Mouse (Mus musculus) neural tube, embryonic 11.5 days (tissue): ENCODE measurements at regions not wholly inside any gene's neighbourhood (a gene's known extent, or its start where the extent isn't known, plus 50 kb on each side); places are given as distances from the start of the nearest gene placed in this dataset.

Experiments
- ATAC-seq: fragments of 200-750 bp; cut with Nextera tagmentation; 2 replicates; pipeline ENCODE4 v1.8.0; 2017; ENCODE audit warnings: moderate number of reproducible peaks, mild to moderate bottlenecking, moderate TSS enrichment, moderate library complexity; ENCODE audit not compliant: insufficient read depth, low FRiP score, low TSS enrichment
- DNase-seq: peaks from one replicate; pipeline ENCODE4 v3.0.0-alpha.2; 2015; ENCODE audit warnings: low spot score
- H3K27ac ChIP-seq: fragments of 300-500 bp; sonication (generic); 2 replicates; pipeline ENCODE4 v1.5.1; 2014; ENCODE audit warnings: low read depth, mild to moderate bottlenecking, low read length
- H3K27me3 ChIP-seq: fragments of 300-500 bp; sonication (generic); 2 replicates; pipeline ENCODE4 v1.6.1; 2014; ENCODE audit warnings: mild to moderate bottlenecking, low read length, mixed read lengths; ENCODE audit not compliant: control insufficient read depth, insufficient read depth
- H3K36me3 ChIP-seq: fragments of 300-500 bp; sonication (generic); 2 replicates; pipeline ENCODE4 v1.6.1; 2014; ENCODE audit warnings: mild to moderate bottlenecking, low read length, moderate library complexity, mixed read lengths; ENCODE audit not compliant: control insufficient read depth, insufficient read depth
- H3K4me1 ChIP-seq: fragments of 300-500 bp; sonication (generic); 2 replicates; pipeline ENCODE4 v1.6.1; 2014; ENCODE audit warnings: low read length, mixed read lengths; ENCODE audit not compliant: control insufficient read depth, insufficient read depth
- H3K4me2 ChIP-seq: fragments of 300-500 bp; sonication (generic); 2 replicates; pipeline ENCODE4 v1.6.1; 2014; ENCODE audit warnings: low read depth, mild to moderate bottlenecking, moderate library complexity
- H3K4me3 ChIP-seq: fragments of 300-500 bp; sonication (generic); 2 replicates; pipeline ENCODE4 v1.5.1; 2014; ENCODE audit warnings: low read depth, low read length
- H3K9ac ChIP-seq: fragments of 300-500 bp; sonication (generic); 2 replicates; pipeline ENCODE4 v1.6.1; 2014; ENCODE audit warnings: mild to moderate bottlenecking, low read length
- H3K9me3 ChIP-seq: fragments of 300-500 bp; sonication (generic); 2 replicates; pipeline ENCODE4 v1.6.1; 2016; ENCODE audit warnings: low read length; ENCODE audit not compliant: control insufficient read depth
- WGBS: fragments of 180-500 bp; shearing (Covaris S2); extraction: QIAGEN DNeasy Blood & Tissue Kit; methylation state at CpG from one replicate; pipeline ENCODE4 v1.1.7; 2014; 5-methylcytosine and 5-hydroxymethylcytosine counted together

DNA sequence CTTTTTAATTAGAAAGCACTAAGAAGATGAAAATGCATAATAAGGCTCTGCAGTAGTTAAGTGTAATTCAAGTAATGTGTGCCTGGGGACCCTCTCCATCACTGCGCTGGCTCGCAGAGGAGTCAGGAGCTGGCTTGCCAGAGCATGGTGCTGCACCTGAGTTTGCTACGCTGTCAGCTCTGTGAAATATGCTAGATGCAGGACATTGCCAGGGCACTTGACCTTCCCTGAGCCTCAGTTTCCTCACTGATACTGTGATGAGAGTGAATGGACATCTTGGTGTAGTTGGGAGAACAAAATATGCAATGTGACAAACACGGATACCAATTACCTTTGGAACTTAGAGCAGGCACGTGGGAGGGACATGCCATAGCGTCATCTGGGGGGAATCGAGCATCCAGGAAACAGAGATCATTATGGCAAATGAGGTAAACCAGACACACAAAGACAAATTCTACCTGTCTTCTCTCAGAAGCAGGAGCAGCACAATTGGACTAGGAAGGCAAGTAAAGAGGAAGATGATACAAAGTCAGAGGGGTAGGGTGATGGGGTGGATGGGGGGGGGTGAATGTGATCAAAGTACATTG lies 133.6 kb upstream of the Slco3a1 start:
- no peaks in the 10 kb centered on the region for H3K36me3 ChIP-seq

DNA sequence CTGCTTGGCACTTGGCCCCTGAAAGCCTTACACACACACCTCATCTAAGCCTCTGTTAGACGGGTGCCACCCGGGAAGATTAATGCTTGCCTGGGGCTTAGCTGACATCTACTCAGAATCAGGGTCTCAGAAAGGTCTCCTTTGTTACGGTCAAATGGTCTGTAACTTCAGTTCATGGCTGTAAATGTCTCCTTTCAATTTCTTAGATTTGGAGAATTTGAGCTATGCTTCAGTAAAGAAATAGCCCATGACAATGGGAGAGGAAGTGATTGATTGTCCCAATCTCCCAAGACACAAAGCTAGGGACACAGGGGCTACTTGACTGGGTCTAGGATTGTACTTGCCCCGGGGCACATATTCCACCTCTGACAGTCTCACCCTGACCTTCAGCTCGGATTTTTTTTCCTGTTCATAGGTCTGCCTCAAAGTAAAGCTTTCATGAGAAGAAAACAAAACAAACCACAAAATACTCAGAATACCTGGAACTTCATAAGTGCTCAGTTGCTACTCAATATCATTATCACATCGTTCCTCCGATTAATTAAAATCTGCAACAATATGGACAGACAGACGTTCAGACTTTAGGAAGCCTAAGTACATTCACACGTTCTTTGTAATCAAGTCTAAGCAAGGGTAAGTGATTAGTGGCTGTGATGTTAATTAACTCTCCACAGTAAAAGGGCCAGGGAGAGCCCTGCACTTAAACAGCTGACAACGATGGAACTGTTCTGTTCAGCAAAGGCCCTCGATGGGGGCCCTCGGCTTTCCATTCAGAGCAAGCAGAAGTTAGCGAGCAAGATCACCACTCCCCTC lies 132.9 kb upstream of the Slco3a1 start:
- 43% methylated on average over 13 of the region's 13 CpGs for WGBS
- Histone ChIP-seq H3K4me1 (peaks cover 5% of the 10 kb centered on the region), H3K9me3 (no peaks in the 10 kb centered on the region), H3K27me3 (no peaks in the 10 kb centered on the region), H3K4me2 (no peak overlapping the region), H3K4me3 (no peak overlapping the region), H3K36me3 (no peaks in the 10 kb centered on the region), H3K27ac (no peak overlapping the region), H3K9ac (no peak overlapping the region)
- DNase-seq (peak; percentile 18), ATAC-seq (peak; percentile 53; the same call in 1 of the 2 replicates)

More for the DNA sequence above, 133.6 kb upstream of the Slco3a1 start:
- no peak overlapping the region for H3K27ac ChIP-seq
- H3K4me3 ChIP-seq = no peak overlapping the region
- no peak overlapping the region for H3K9ac ChIP-seq
- 0 out of 2 replicates have a peak, but pooled peaks have one; percentile 20 for ATAC-seq
- H3K27me3 ChIP-seq = no peaks in the 10 kb centered on the region
- H3K4me1 ChIP-seq = peaks cover 5% of the 10 kb centered on the region
- WGBS = 80% methylated on average over 7 of the region's 7 CpGs
- no peak overlapping the region for H3K4me2 ChIP-seq
- H3K9me3 ChIP-seq = no peaks in the 10 kb centered on the region
- no peak for DNase-seq

DNA sequence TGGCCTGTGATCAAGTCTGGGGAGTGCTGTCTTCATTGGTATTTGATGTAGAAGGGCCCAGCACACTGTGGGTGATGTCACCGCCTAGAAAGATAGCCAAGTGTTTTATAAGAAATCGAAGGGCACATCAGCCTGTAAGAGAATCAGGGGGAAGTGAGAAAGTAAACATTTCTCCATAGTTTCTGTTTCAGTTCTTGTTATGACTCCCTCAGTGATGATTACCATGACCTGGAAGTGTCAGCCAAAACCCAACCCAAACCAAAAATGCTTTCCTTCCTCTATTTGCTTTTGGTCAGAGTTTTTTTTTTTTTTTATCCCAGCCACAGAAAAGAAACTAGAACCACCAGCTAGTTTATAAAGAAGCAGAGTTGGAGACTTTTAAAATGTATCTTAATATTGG lies 129.4 kb upstream of the Slco3a1 start:
- H3K4me3 ChIP-seq = no peak overlapping the region

DNA sequence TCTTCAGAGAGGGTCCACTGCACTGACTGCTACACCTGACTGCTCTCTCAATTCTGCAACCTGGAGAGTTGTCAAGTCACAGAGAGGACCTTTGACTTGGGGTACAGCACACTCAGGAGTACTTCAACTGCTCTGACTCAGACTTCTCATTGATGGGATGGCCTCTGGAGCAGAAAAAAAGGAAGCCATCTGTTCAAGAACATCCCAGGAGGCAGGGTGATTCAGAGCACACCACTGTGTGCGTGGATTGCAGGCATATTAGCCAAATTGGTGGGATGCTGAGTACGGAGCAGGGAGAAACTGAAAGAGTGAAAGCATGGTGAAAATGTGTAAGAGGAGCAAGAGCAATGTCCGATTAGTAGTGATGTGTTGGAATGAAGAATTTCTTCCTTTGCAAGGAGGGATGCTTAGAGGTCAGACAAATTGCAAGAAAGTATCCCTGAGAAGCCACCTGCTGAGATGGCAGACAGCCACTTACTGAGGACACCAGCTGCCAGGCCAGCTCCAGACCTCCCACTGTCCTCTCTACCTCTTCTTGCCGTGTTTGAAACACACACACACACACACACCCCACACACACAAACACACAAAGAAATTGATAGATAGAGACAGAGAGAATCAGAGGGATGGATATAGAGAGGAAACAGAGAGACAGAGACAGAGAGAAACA lies 119.2 kb upstream of the Slco3a1 start:
- H3K4me2 ChIP-seq = no peak overlapping the region
- no peak overlapping the region for H3K4me3 ChIP-seq
- H3K4me1 ChIP-seq = no peaks in the 10 kb centered on the region
- 71% methylated on average over 4 of the region's 4 CpGs for WGBS
- H3K9me3 ChIP-seq = no peaks in the 10 kb centered on the region
- H3K9ac ChIP-seq = no peak overlapping the region
- no peak overlapping the region for H3K27ac ChIP-seq
- H3K36me3 ChIP-seq = no peaks in the 10 kb centered on the region
- H3K27me3 ChIP-seq = no peaks in the 10 kb centered on the region
- DNase-seq (no peak), ATAC-seq (no peak)

More for the DNA sequence above, 129.4 kb upstream of the Slco3a1 start:
- Histone ChIP-seq H3K27ac (no peak overlapping the region), H3K36me3 (no peaks in the 10 kb centered on the region), H3K4me1 (peaks cover 5% of the 10 kb centered on the region), H3K27me3 (no peaks in the 10 kb centered on the region), H3K9me3 (no peaks in the 10 kb centered on the region), H3K4me2 (no peak overlapping the region), H3K9ac (no peak overlapping the region)
- WGBS = 92% methylated on average over 2 of the region's 2 CpGs
- DNase-seq (no peak), ATAC-seq (no peak)

DNA sequence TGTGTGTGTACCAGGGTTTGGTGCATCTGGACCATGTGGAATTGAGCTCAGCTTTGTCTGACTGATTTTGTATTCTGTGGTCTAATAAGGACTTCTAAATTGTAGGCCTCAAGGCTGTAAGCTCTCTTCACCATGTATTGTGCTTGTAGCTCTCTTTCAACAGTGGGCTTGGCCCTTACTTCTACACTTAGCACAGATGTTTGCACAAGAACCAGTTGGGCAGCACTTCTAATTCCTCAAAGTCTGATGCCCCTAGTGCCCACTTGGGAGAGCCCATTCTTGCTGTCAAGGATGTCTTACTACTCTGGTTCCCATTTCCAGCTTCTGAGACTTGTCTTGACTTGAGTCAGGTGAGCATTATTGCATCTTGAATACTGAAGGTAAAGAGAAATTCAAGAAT lies 114.5 kb upstream of the Slco3a1 start:
- Histone ChIP-seq H3K9me3 (no peaks in the 10 kb centered on the region), H3K27me3 (no peaks in the 10 kb centered on the region), H3K9ac (no peak overlapping the region), H3K27ac (no peak overlapping the region), H3K4me1 (no peaks in the 10 kb centered on the region), H3K4me2 (no peak overlapping the region), H3K36me3 (no peaks in the 10 kb centered on the region), H3K4me3 (no peak overlapping the region)
- no peak for DNase-seq
- no peak for ATAC-seq

DNA sequence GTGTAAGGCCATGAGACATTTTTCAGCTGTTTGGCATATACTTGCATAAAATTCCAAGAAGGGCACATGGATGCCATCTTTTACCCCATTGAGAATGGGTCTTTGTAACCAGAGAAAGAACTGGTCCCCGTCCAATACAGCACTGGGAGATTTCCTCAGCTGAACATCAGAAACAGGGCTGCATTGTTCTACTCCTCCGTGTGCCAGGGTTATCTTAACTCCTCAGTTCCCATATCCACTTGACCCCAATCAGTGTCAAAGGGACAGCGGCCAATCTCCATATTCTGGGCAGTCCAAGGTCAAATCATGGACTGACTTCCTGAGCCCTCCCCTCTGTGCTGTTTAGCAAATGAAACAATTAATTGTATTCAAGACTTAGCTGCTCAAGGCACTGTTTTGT lies 112.5 kb upstream of the Slco3a1 start:
- Histone ChIP-seq H3K4me3 (no peak overlapping the region), H3K27ac (no peak overlapping the region), H3K27me3 (no peaks in the 10 kb centered on the region), H3K9me3 (no peaks in the 10 kb centered on the region), H3K36me3 (no peaks in the 10 kb centered on the region), H3K9ac (no peak overlapping the region), H3K4me1 (no peaks in the 10 kb centered on the region), H3K4me2 (no peak overlapping the region)
- ATAC-seq (no peak), DNase-seq (no peak)
- 60% methylated on average over 3 of the region's 3 CpGs for WGBS

DNA sequence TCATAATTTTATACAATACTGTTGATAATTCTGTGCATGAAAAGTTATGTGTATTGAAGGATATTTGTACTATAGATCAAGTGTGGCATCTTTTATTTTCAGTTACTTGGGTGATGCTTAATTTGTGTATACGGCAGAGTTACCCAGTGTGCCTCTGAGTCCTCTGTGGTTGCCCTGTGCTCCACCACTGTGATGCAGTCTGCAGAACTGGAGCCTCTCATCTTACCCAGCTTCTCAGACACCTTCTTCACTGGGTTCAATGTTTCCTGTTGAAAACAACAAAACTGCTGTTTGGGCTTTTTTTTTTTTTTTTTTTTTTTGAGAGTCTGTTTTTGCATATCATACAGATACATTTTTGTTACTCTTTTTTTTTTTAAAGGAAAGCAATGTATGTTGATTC lies 109.2 kb upstream of the Slco3a1 start:
- Histone ChIP-seq H3K27me3 (no peaks in the 10 kb centered on the region), H3K4me1 (no peaks in the 10 kb centered on the region), H3K4me3 (no peak overlapping the region), H3K4me2 (no peak overlapping the region), H3K36me3 (no peaks in the 10 kb centered on the region), H3K27ac (no peak overlapping the region), H3K9ac (no peak overlapping the region), H3K9me3 (no peaks in the 10 kb centered on the region)
- no peak for DNase-seq
- 89% methylated on average over 1 of the region's 1 CpGs for WGBS
- ATAC-seq = no peak

DNA sequence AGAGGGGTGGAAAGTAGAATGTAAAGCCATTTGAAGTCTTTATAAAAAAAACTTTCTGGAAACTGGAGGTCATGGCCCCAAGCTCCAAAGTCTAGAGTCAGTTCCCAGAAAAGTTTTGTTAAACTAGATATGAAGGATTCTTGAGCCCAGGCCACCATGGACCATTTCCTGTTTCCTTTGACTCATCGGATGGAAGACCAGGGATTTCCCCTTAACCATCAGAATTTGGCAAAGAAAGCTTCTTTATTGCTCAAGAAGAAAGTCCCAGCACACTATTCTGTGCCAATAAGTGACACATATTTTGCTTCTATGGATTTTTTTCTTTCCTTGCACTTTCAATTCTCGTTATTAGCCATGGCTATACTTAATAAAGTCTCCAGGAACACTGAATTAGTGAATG lies 92.7 kb upstream of the Slco3a1 start:
- Histone ChIP-seq H3K27me3 (no peaks in the 10 kb centered on the region), H3K4me1 (no peaks in the 10 kb centered on the region), H3K36me3 (no peaks in the 10 kb centered on the region), H3K4me3 (no peak overlapping the region), H3K9ac (no peak overlapping the region), H3K9me3 (no peaks in the 10 kb centered on the region), H3K27ac (no peak overlapping the region), H3K4me2 (no peak overlapping the region)
- ATAC-seq = no peak
- no peak for DNase-seq
- 89% methylated on average over 2 of the region's 2 CpGs for WGBS

DNA sequence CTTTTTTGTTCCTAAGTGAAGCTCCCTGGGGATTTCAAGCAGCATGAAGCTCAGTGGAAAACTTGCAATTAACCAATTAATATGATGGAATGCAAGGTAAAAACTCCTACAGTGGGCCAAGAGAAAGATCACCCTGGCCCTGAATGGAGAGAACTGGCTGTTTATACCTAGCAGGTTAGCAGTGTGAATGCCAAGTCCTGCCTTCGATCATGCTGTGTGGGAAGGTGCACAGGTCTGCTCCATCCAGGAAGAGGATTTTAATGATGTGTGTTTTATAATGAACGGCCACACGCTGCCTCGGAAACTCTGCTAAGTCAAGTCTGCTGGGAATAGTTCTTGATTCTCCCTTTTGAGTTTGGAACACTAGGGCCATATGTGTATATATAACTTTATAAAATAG lies 85.6 kb upstream of the Slco3a1 start:
- Histone ChIP-seq H3K4me3 (no peak overlapping the region), H3K4me1 (no peaks in the 10 kb centered on the region), H3K4me2 (no peak overlapping the region), H3K27ac (no peak overlapping the region), H3K9ac (no peak overlapping the region), H3K27me3 (no peaks in the 10 kb centered on the region), H3K36me3 (no peaks in the 10 kb centered on the region), H3K9me3 (no peaks in the 10 kb centered on the region)
- WGBS = 86% methylated on average over 4 of the region's 4 CpGs
- no peak for ATAC-seq
- no peak for DNase-seq
